Mouse (Mus musculus) left cerebral cortex, postnatal 25 days (tissue): ENCODE measurements at regions not wholly inside any gene's neighbourhood (a gene's known extent, or its start where the extent isn't known, plus 50 kb on each side); places are given as distances from the start of the nearest gene placed in this dataset.
"Not testable (repeated sequence)": the region's sequence is repeated elsewhere in the genome, so short reads cannot be mapped to it uniquely, and the experiment has no call there.

ENCODE experiments used
- DNase-seq, 2 experiments: peaks; one replicate each; pipeline ENCODE4 v3.0.0; 2022; ENCODE audit warnings: low spot score in 2 of 2, mixed read lengths in 1 of 2
- intact Hi-C: fragments of 180-260 bp; cut with DNase I; formaldehyde crosslinking; loops from one replicate; pipeline ENCODE4 v1.15.1; 2025

DNA sequence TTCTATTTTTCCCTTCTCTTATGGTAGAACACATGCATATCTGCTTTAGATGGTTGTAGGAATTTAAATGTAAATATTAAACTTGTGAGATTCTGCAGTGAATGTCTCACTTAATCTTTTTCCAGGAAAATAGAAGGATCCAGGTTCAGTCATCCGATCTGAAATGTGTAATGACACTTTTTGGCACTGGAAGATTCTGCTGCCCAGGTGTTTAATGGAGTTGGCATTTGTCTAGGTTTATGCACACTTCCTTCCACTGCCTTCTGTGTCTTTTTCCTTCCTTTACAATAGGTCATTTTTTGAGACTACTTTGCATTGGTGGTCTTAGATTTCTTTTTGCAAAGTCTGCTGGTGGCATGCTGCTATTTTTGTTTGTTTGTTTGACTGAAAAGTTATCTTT is 251.5 kb upstream of the Tram1l1 start:
- intact Hi-C loops: loop anchor here (10.0 kb wide), 1 partner anchor 554 kb away; no protein-coding TSS in a partner anchor
- no peak for DNase-seq

DNA sequence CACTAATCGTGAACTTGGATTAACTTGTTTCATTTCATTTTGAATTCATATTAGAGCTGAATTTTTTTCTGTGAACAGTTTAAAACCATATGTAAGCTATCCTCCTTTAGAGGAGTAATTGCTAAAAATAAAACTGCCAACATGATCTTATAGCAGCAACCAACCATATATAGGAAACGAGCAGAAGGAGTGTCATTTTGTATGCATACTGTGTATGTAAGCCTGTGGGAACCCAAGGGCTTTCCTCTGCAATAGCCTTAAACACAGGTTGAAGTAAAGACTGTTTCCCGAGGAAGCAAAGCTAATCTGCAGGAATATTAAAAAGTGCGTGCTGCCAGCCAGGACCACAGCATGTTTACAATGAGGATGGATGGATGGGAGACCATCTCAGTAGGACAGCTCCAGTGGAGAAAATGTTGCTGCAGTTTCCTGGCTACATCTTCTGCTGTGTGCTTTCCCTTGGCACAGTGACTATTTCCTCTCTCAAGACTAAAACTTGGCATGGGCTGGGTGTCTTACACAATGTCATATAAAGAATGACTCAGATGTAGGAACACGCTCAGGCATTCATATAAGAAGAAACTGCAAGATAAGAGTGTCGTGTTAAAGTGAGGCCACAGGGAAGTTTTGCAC is 244.6 kb upstream of the Tram1l1 start:
- intact Hi-C loops: loop anchor here (10.0 kb wide), 1 partner anchor 321 kb away; no protein-coding TSS in a partner anchor
- peak; percentile 41 to 87 for DNase-seq

DNA sequence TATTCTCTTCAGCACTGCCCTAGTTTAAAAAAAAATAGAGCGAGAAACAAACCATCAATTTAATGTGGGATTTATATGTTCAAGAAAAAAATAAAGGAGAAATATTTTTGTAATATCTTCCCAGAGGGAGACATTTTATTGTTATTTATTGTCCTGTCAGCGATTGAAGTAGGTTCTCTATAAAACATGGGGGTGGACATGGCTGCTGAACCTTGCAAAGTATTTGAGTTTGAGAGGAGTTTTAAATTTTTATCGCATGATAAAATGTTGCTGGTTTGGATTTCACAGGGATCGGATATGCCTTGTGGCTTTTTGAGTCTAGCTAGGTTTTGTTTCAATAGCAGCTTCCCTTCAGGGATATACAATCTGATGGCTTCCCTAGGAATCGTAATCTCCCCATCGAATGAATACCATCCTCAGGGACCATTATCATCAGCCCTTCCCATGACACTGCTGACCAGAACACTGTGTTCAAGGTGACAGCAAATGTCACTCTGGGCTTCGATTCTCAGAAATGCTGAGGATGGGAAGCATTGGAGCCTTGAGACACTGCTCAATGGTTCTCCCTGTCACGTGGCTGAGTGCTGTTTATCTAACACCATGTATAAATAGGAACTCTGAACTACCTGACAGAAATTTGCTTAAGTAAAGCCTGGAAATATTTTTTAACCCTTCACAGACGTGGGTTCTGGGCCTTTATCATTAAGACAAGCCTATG is 228.1 kb upstream of the Tram1l1 start:
- intact Hi-C loops: no loop called here
- no peak for DNase-seq

DNA sequence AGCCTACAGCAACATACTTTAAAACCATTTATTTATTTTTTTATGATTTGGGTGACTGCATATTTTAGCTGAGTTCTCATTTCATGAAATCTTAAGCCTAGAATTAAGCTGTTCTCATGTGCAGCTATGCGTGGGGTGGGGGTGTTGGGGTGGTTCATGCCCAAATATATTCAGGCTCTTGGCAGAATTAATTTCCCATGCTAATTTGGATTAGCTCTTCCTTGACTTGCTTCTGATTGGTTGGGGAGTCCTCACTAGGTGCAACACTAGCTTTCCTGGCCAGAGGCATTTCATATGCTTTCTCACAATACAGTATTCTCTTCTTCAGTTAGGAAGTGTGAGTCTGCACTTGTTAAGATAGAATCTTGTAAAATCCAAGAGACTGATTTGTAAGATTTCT is 206.7 kb upstream of the Tram1l1 start:
- DNase-seq: peak in 1 of 2 experiments; percentile 55
- intact Hi-C loops: no loop called here

DNA sequence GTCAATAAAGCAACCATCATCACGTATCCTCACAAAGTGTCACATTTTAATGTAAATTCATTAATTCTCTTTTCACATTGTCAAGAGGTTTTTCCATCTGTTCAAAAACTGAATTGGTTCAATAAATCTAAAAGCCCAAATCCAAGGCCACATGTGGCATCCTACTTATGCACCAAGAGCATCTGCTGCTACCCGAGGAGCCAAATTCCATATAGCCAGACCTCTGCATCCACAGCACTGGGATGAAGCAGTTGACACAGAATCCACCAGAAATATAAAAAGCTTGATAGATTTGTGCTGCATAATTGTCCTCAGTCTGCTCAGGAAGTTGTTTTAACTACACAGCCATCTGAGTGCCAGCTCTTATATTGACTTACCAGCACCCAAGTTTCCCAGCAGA is 164.4 kb upstream of the Tram1l1 start:
- no peak for DNase-seq
- intact Hi-C loops: no loop called here

DNA sequence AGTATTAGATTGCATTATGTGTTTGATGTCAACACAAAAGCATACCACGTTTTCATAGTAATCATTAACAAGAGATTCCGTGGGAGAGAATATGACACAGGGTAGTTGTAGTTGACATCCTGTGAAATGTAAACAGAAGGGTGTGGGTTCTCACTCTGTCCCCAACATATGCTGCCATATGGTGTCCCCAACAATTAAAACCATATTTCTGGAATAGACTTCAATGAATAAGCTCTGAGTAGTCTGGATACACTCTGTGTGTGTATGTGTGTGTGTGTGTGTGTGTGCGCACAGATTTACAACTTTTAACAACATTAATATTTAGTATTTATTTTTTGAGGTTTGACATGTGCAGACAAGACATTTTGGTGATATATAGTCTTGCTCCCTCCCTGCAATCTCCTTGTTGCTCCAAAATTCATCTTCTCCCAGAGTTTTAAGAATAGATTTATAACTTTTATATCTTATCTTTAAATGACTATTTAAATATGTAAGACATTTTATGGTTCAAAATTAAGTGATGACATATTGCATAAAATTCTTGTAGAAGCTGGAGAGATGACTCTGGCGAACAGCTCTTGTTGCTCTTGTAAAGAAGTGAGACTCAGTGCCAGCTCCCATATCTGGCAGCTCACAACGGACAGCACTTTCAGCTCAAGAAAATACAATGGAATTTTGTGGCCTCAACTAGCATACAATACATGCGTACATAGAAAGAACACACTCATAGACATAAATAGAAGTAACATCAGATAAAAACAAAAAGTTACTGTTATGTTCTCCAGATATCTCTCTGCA is 162.6 kb upstream of the Tram1l1 start:
- intact Hi-C loops: no loop called here
- no peak for DNase-seq

DNA sequence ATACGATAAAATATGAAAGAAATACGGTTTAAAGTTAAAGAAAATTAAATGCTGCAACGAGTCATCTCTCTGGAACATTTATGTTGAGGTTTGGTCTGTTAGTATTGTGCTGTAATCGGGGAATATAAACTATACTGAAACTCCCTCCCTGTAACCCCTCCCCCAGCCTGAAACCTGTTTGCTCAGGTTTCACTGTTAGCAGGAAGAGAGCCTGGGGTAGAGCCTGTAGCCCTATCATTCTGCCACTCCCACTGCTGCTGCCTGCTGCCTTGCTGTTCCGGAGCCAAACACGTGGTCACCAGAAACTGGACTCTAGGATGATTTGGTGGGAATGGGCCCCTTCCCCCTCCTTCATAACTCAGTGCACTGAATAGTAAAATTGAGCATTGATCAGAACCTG is 127.3 kb upstream of the Tram1l1 start:
- intact Hi-C loops, DNase-seq: not testable (repeated sequence)

DNA sequence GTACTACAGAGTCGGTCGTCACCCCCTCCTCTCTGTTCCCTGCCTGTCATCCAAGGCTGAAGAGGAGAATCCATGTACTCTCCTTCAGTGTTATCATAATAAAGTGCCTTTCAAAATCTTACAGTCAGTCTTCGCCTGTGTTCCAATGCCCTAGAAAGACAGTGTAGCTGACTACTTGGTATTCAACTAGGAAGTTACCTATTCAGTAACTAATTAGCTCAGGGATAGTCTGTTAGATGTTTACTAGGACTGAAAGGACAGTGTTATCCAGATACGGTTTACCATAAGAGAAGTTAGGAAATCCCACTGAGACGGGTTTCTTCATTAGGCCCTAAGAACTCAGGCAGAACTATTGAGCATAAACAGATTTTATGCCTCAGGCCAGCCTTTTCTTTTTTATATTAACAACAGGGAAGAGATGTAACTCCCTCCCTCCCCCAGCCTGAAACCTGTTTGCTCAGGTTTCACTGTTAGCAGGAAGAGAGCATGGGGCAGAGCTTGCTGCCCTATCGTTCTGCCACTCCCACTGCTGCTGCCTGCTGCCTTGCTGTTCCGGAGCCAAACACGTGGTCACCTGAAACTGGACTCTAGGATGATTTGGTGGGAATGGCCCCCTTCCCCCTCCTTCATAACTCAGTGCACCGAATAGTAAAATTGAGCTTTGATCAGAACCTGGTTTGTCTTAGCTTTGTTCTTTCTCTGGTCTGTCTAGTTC is 120.3 kb upstream of the Tram1l1 start:
- intact Hi-C loops, DNase-seq: not testable (repeated sequence)

DNA sequence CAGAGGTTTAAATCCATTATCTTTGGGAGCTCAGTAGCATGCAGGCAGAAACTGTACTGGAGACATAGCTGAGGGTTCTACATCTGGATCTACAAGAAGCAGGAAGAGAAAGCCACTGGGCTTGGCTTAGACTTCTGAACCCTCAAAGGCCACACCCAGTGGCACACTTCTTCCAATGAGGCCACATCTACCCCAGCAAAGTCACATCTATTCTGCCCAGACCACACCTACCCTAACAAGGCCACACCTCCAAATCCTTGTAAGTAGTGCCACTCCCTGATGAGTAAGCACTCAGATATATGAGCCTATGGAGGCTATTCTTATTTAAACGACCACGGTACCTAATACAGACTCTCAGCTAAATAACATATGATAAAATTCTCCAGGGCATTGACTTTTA is 103.5 kb upstream of the Tram1l1 start:
- intact Hi-C loops: no loop called here
- DNase-seq: no peak

DNA sequence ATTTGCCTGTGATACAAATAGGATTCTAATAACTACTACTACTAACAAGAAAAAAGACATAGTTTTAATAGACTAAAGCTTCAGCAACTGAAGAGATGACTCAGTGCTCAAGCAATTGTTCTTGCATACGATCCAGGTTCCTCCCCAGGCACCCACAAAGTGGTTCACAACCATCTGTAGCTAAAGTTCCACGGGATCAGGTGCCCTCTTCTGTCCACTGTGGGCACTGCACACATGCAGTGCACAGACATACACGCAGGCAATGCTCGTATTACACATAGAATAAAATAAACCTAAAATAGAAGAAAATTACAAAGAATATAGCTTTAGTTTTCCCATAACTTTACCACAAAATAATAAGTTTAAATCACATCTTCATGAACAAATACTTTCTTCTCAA is 94.7 kb upstream of the Tram1l1 start:
- intact Hi-C loops: no loop called here
- no peak for DNase-seq

DNA sequence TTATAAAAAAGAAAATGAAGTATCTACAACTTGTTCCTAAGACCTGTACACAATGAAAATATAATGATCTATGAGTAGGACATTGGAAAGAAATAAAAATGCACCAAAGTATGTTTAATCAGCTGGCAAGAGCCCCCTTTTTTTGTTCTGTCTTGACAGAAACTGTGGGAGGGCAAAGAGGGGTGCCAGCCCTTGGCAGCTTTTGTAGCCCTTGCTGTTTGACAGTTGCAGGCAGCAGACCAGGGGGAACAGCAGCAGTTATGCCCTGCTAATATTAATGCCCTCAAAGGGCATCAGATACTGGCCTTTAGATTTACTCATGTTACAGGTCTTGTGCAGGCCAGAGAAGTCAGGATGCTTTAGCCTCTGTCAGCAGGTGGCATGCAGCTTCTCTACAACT is 93.0 kb upstream of the Tram1l1 start:
- intact Hi-C loops: no loop called here
- DNase-seq: no peak

DNA sequence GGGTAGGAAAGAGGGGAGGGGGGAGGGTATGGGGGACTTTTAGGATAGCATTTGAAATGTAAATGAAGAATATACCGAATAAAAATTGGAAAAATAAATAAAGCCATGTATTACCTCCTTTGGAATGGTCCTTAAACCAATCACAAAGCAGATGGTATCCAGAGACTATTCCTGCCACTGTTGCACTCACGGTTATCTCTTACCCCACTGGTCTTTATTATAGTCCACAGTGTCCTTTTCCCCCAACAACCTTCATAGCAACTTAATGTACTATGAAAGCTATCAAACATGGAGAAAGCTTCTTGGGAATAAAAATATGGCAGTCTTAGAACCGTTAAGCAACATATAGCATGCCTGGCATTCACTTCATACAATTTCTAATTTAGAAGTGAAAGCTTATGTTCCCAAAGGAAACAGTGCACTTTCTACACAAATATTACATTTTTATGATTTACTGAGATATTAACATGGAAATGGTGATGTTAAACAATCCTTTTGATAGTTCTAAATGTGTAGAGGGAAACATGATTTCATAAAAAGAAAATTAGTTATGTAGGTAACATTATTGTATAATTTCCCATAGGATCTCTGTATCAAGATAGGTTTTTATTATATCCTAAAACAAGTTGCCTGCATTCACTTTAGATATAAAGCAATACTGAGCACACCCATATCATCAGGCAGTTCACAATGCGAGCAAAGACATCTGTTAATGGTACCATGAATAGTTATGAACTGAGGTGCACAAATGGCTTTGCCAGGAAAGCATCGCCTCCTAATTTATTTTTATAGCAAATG is 79.5 kb upstream of the Tram1l1 start:
- DNase-seq: no peak
- intact Hi-C loops: no loop called here

DNA sequence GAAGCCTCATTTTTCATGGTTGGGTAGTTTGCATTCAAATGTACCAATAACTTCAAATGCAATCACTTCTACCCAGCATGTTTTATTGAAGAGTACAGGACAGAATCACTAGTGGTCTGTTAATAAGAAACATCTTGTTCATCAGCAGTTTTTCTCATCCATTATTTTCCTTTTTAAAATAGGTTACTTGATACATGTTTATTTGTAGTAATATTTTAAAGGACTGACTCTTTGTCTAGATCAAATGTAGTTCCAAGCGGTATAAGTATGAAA is 79.0 kb upstream of the Tram1l1 start:
- intact Hi-C loops: no loop called here
- DNase-seq: no peak

DNA sequence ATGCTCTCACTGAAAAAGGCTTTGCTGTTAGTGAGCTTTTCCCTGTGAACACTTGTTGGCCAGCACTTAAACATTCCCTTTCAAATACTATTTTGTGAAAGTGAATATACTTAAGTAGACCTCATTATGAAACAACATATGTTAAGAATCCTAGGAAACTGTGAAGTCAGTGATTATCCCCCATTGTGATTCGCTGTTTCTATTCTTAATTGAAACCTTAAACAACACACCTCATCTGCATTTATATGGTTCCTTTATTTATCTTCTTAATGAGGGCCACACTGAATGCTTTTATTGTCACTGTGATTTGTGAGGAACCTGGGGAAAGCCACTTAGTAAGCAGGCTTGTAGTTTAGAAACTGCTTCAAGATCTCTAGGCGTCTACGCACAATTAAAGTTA is 58.5 kb upstream of the Tram1l1 start:
- no peak for DNase-seq

DNA sequence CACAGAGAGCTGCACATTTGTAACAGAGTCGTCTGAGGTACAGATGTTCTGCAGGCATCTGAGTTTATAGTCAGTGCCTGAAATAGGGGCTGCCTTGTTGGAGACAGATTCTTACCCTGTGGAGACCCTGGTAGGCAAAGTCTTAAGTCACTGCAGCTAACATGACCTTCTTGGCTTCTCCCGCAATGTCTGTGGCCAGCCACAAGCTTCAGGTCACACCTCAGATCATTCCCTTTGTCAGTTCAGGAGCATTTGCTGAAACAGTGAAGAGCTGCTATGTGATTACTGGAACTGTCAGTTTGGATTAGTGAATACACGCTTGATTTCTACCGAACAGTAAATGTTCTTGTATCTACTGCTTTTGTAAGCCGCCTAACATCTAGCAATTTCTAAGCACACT is 53.8 kb upstream of the Tram1l1 start:
- intact Hi-C loops: no loop called here
- no peak for DNase-seq

More for the DNA sequence above, 58.5 kb upstream of the Tram1l1 start:
- intact Hi-C loops: no loop called here

DNA sequence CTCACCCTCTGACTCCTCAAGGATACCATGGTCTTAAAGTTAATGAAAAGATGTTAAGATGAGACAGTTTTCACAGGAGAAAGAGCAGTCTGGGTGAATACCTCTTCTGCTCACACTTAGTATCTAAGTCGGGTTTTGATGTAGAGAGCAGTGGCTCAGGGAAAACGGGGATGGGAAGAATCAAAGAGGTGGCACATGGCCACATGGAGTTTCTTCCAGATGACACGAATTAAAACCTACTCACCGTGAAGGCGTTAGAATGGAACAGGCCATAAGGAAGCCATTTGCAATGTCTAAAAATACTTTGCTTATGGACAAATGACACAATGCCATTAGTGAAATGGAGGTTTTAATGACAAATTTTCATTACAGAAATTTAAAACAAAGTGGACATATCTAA is 50.1 kb upstream of the Tram1l1 start:
- intact Hi-C loops: loop anchor here (10.0 kb wide), 2 partner anchors 314 to 886 kb away; partner anchors contain the start of genes 1700003H04Rik and Mettl14

More for the DNA sequence above, 50.1 kb upstream of the Tram1l1 start:
- no peak for DNase-seq
